Mouse (Mus musculus): ENCODE data around the gene Tspan9.

DNA sequence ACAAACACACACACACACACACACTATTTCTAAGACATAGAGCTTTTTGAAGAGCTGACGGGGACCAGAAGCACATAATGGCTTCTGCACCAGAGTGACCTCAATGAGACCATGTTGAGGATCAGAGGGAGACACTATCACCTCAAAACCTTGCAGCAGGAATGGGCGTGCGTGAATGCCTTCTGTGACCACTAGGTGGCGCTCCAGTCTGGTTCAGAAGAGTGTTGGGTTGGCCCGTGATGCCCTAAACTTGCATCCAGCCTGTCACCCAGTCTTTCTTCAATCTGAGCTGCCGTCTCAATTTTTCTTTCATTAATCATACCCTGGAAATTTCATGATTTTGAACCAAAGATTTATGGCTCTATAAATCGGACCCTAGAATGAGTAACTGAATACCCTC is 173.3 kb downstream of the Tspan9 start:
- TF ChIP-seq EP300 (optimal IDR thresholded peaks at IDR 0.05) (no peak), CTCF (IDR thresholded peaks at IDR 0.05; ENCODE audit: low read depth) (peak; percentile 97)
